Mouse (Mus musculus) forebrain, embryonic 10.5 days (tissue): ENCODE results near the gene Ehbp1. TPM values are rescaled to one million over a fixed set of nuclear protein-coding genes. Genes with fewer than 3 reads are reported as not detected.
A peak's percentile ranks its signal among the peaks of the same experiment; 100 is the strongest.

Experiments used
- DNase-seq: peaks from one replicate; pipeline ENCODE4 v3.0.0-alpha.2; 2017; ENCODE audit warnings: low spot score; ENCODE audit errors: extremely low spot score
- H3K27ac ChIP-seq: fragments of 300-500 bp; sonication (generic); 2 replicates; pipeline ENCODE4 v1.5.1; 2016; ENCODE audit warnings: mild to moderate bottlenecking
- H3K27me3 ChIP-seq: fragments of 300-500 bp; sonication (generic); 2 replicates; pipeline ENCODE4 v1.6.1; 2016; ENCODE audit warnings: mild to moderate bottlenecking; ENCODE audit not compliant: poor library complexity, severe bottlenecking
- H3K36me3 ChIP-seq: fragments of 300-500 bp; sonication (generic); replicated peaks from 2 replicates; pipeline ENCODE4 v1.6.1; 2016; ENCODE audit warnings: mild to moderate bottlenecking, moderate library complexity
- H3K4me1 ChIP-seq: fragments of 300-500 bp; sonication (generic); 2 replicates; pipeline ENCODE4 v1.6.1; 2016
- H3K4me3 ChIP-seq: fragments of 300-500 bp; sonication (generic); 2 replicates; pipeline ENCODE4 v1.5.1; 2016; ENCODE audit warnings: mild to moderate bottlenecking, moderate library complexity
- H3K9me3 ChIP-seq: fragments of 300-500 bp; sonication (generic); 2 replicates; pipeline ENCODE4 v1.6.1; 2016; ENCODE audit warnings: mild to moderate bottlenecking, moderate library complexity
- WGBS: fragments of 180-500 bp; shearing (Covaris S2); methylation state at CpG from one replicate; pipeline ENCODE4 v1.1.7; 2016; 5-methylcytosine and 5-hydroxymethylcytosine counted together
- polyA plus RNA-seq: library from polyadenylated mRNA; unstranded; fragments of >200 nt; fragmentation: Nextera tagmentation; extraction: Ambion mirVana; gene quantifications from 2 replicates; pipeline ENCODE4 v1.2.1, GENCODE M21; 2016

Ehbp1 gene
- 9.9 and 12.6 TPM in 2 replicates for polyA plus RNA-seq

GRCm38 (mm10) chr11:22342242-22343207 is at the start of gene Ehbp1:
TSS of gene Ehbp1 (minus strand) at chr11:22342292.
- H3K36me3 ChIP-seq = no peaks in the 10 kb centered on the region
- H3K4me1 ChIP-seq = peaks cover 14% of the 10 kb centered on the region
- DNase-seq = no peak
- no peak within 1 kb of the TSS for H3K4me3 ChIP-seq
- no peaks in the 10 kb centered on the region for H3K27me3 ChIP-seq
- no peaks in the 10 kb centered on the region for H3K9me3 ChIP-seq
- no peak within 1 kb of the TSS for H3K27ac ChIP-seq
- WGBS = 63% methylated on average over 2 of the region's 2 CpGs

GRCm38 (mm10) chr11:22387472-22388098 is 45.5 kb upstream of the Ehbp1 start:
- Histone ChIP-seq H3K9me3 (no peaks in the 10 kb centered on the region), H3K4me1 (no peaks in the 10 kb centered on the region), H3K4me3 (no peak overlapping the region), H3K36me3 (no peaks in the 10 kb centered on the region), H3K27ac (no peak overlapping the region), H3K27me3 (no peaks in the 10 kb centered on the region)
- WGBS = 86% methylated on average over 6 of the region's 6 CpGs
- no peak for DNase-seq

GRCm38 (mm10) chr11:22383532-22383931 is 41.4 kb upstream of the Ehbp1 start:
- Histone ChIP-seq H3K4me3 (no peak overlapping the region), H3K36me3 (no peaks in the 10 kb centered on the region), H3K27me3 (no peaks in the 10 kb centered on the region), H3K27ac (no peak overlapping the region), H3K9me3 (no peaks in the 10 kb centered on the region), H3K4me1 (no peaks in the 10 kb centered on the region)
- no peak for DNase-seq
- 92% methylated on average over 1 of the region's 1 CpGs for WGBS

- Histone ChIP-seq H3K4me3 (no peak overlapping the region), H3K4me1 (peaks cover 4% of the 10 kb centered on the region; the same call in 1 of the 2 replicates), H3K9me3 (no peaks in the 10 kb centered on the region), H3K27me3 (no peaks in the 10 kb centered on the region), H3K27ac (no peak overlapping the region), H3K36me3 (no peaks in the 10 kb centered on the region)
- DNase-seq = no peak
- 84% methylated on average over 2 of the region's 2 CpGs for WGBS
Measured at GRCm38 (mm10) chr11:22374811-22375210, 32.7 kb upstream of the Ehbp1 start.

GRCm38 (mm10) chr11:22373290-22373674 is 31.2 kb upstream of the Ehbp1 start:
- H3K4me3 ChIP-seq = no peak overlapping the region
- H3K36me3 ChIP-seq = no peaks in the 10 kb centered on the region

GRCm38 (mm10) chr11:22372609-22373289 is 30.7 kb upstream of the Ehbp1 start:
- Histone ChIP-seq H3K4me3 (no peak overlapping the region), H3K9me3 (no peaks in the 10 kb centered on the region), H3K4me1 (peaks cover 4% of the 10 kb centered on the region; the same call in 1 of the 2 replicates), H3K27ac (no peak overlapping the region), H3K36me3 (no peaks in the 10 kb centered on the region), H3K27me3 (no peaks in the 10 kb centered on the region)
- DNase-seq = no peak
- WGBS = 91% methylated on average over 1 of the region's 1 CpGs

More at GRCm38 (mm10) chr11:22373290-22373674, 31.2 kb upstream of the Ehbp1 start:
- Histone ChIP-seq H3K4me1 (peaks cover 4% of the 10 kb centered on the region; the same call in 1 of the 2 replicates), H3K27me3 (no peaks in the 10 kb centered on the region), H3K9me3 (no peaks in the 10 kb centered on the region), H3K27ac (no peak overlapping the region)
- DNase-seq = no peak
- WGBS = 89% methylated on average over 3 of the region's 3 CpGs

GRCm38 (mm10) chr11:22369841-22370240 is 27.7 kb upstream of the Ehbp1 start:
- WGBS = 80% methylated on average over 2 of the region's 2 CpGs
- Histone ChIP-seq H3K27me3 (no peaks in the 10 kb centered on the region), H3K27ac (no peak overlapping the region), H3K4me1 (no peaks in the 10 kb centered on the region; the same call in 1 of the 2 replicates), H3K9me3 (no peaks in the 10 kb centered on the region), H3K36me3 (no peaks in the 10 kb centered on the region), H3K4me3 (no peak overlapping the region)
- no peak for DNase-seq

GRCm38 (mm10) chr11:22368621-22369020 is 26.5 kb upstream of the Ehbp1 start:
- Histone ChIP-seq H3K36me3 (no peaks in the 10 kb centered on the region), H3K4me1 (no peaks in the 10 kb centered on the region; the same call in 1 of the 2 replicates), H3K27me3 (no peaks in the 10 kb centered on the region), H3K27ac (no peak overlapping the region), H3K9me3 (no peaks in the 10 kb centered on the region), H3K4me3 (no peak overlapping the region)
- no peak for DNase-seq
- 91% methylated on average over 3 of the region's 3 CpGs for WGBS

GRCm38 (mm10) chr11:22366486-22366885 is 24.4 kb upstream of the Ehbp1 start:
- Histone ChIP-seq H3K4me3 (no peak overlapping the region), H3K36me3 (no peaks in the 10 kb centered on the region), H3K27ac (no peak overlapping the region), H3K9me3 (no peaks in the 10 kb centered on the region), H3K27me3 (no peaks in the 10 kb centered on the region), H3K4me1 (no peaks in the 10 kb centered on the region; the same call in 1 of the 2 replicates)
- DNase-seq = no peak
- WGBS = 74% methylated on average over 2 of the region's 2 CpGs

- H3K27ac ChIP-seq = no peak overlapping the region
- 0 out of 2 replicates have a peak, but pooled peaks cover 5% of the 10 kb centered on the region for H3K27me3 ChIP-seq
- H3K36me3 ChIP-seq = no peaks in the 10 kb centered on the region
- H3K9me3 ChIP-seq = peaks cover 9% of the 10 kb centered on the region; the same call in 1 of the 2 replicates
- peaks cover 7% of the 10 kb centered on the region for H3K4me1 ChIP-seq
- no peak overlapping the region for H3K4me3 ChIP-seq
- WGBS = 92% methylated on average over 6 of the region's 6 CpGs
- no peak for DNase-seq
Measured at GRCm38 (mm10) chr11:22353962-22354621, 12.0 kb upstream of the Ehbp1 start.

- Histone ChIP-seq H3K36me3 (no peaks in the 10 kb centered on the region), H3K4me1 (peaks cover 38% of the 10 kb centered on the region), H3K9me3 (no peaks in the 10 kb centered on the region), H3K27ac (0 out of 2 replicates have a peak overlapping the region, but pooled peaks have one; percentile 83), H3K27me3 (0 out of 2 replicates have a peak, but pooled peaks cover 5% of the 10 kb centered on the region), H3K4me3 (no peak overlapping the region)
- DNase-seq = no peak
- WGBS = 84% methylated on average over 2 of the region's 2 CpGs
Measured at GRCm38 (mm10) chr11:22349945-22350344, 7.9 kb upstream of the Ehbp1 start.

- Histone ChIP-seq H3K27ac (peak overlapping the region; percentile 83), H3K36me3 (no peaks in the 10 kb centered on the region), H3K4me1 (peaks cover 38% of the 10 kb centered on the region), H3K27me3 (0 out of 2 replicates have a peak, but pooled peaks cover 5% of the 10 kb centered on the region), H3K4me3 (no peak overlapping the region), H3K9me3 (no peaks in the 10 kb centered on the region)
- peak; percentile 86 for DNase-seq
- WGBS = 2% methylated on average over 1 of the region's 1 CpGs
Measured at GRCm38 (mm10) chr11:22348536-22348910, 6.4 kb upstream of the Ehbp1 start.
